Mouse (Mus musculus) lung, adult 2 months (tissue): ENCODE data around the gene Elovl6.

Experiments used
- CTCF ChIP-seq: fragments of 200-500 bp; IDR thresholded peaks from 2 replicates; pipeline ENCODE4 v1.5.1; 2011; ENCODE audit warnings: mild to moderate bottlenecking, low read length, control low read depth; ENCODE audit not compliant: insufficient read depth
- POLR2A ChIP-seq: fragments of 200-500 bp; IDR thresholded peaks from 2 replicates; pipeline ENCODE4 v1.6.1; 2011; ENCODE audit warnings: low read depth, mild to moderate bottlenecking, control low read depth, low read length, borderline replicate concordance; ENCODE audit errors: extremely low read depth

GRCm38 (mm10) chr3:129549546-129549945, 17.4 kb downstream of the Elovl6 start:
- no peak for TF ChIP-seq CTCF
- no peak for TF ChIP-seq POLR2A
